Mouse (Mus musculus): Measurements from ENCODE around the gene Fzd2. TPM values are rescaled to one million over a fixed set of nuclear protein-coding genes. Genes with fewer than 3 reads are reported as not detected.
"Not testable (repeated sequence)": the region's sequence is repeated elsewhere in the genome, so short reads cannot be mapped to it uniquely, and the experiment has no call there.

The Fzd2 gene
- total and polyA plus RNA-seq, 3 experiments: 2.6 to 10.0 (median 2.8) TPM

- Histone ChIP-seq H3K79me2 (replicated peaks; ENCODE audit: control insufficient read depth, insufficient read depth, low read length) (peaks cover 3% of the 10 kb centered on the region; the same call in 1 of the 2 replicates), H3K36me3 (ENCODE audit: control insufficient read depth, insufficient read depth, low read length) (peaks cover 11% of the 10 kb centered on the region; the same call in 1 of the 2 replicates), H3K4me3 (no peak overlapping the region), H3K4me1 (ENCODE audit: control insufficient read depth, insufficient read depth, low read length) (peaks cover 6% of the 10 kb centered on the region), H3K9ac (ENCODE audit: low read depth, low read length) (no peak overlapping the region), H3K27me3 (ENCODE audit: control insufficient read depth, insufficient read depth, low read length) (no peaks in the 10 kb centered on the region), H3K27ac (no peak overlapping the region)
- TF ChIP-seq CTCF (IDR thresholded peaks at IDR 0.05) (no peak), EP300 (IDR thresholded peaks at IDR 0.05; ENCODE audit: insufficient read depth, low read depth, low read length) (no peak), POLR2A (IDR thresholded peaks at IDR 0.05; ENCODE audit: insufficient read depth, low read depth, low read length) (no peak)
- WGBS: 90% methylated on average over 5 of the region's 5 CpGs
- intact Hi-C loops (cut with DNase I): loop anchor here (5.0 kb wide), 1 partner anchor 266 kb away; no protein-coding TSS in a partner anchor
- no peak for DNase-seq
Measured at GRCm38 (mm10) chr11:102558704-102559103, 45.5 kb upstream of the Fzd2 start.

GRCm38 (mm10) chr11:102564952-102565671 is 39.1 kb upstream of the Fzd2 start:
- DNase-seq; intact Hi-C loops (cut with DNase I); H3K36me3 ChIP-seq (ENCODE audit: control insufficient read depth, insufficient read depth, low read length); H3K79me2 ChIP-seq (replicated peaks; ENCODE audit: control insufficient read depth, insufficient read depth, low read length); H3K27ac ChIP-seq; H3K4me3 ChIP-seq; H3K9ac ChIP-seq (ENCODE audit: low read depth, low read length); H3K27me3 ChIP-seq (ENCODE audit: control insufficient read depth, insufficient read depth, low read length); H3K4me1 ChIP-seq (ENCODE audit: control insufficient read depth, insufficient read depth, low read length): not testable (repeated sequence)
- 50% methylated on average over 14 of the region's 14 CpGs for WGBS

- Histone ChIP-seq H3K4me3 (no peak overlapping the region), H3K9ac (ENCODE audit: low read depth, low read length) (no peak overlapping the region), H3K27me3 (ENCODE audit: control insufficient read depth, insufficient read depth, low read length) (no peaks in the 10 kb centered on the region), H3K4me1 (ENCODE audit: control insufficient read depth, insufficient read depth, low read length) (no peaks in the 10 kb centered on the region), H3K27ac (no peak overlapping the region), H3K36me3 (ENCODE audit: control insufficient read depth, insufficient read depth, low read length) (no peaks in the 10 kb centered on the region), H3K79me2 (replicated peaks; ENCODE audit: control insufficient read depth, insufficient read depth, low read length) (no peaks in the 10 kb centered on the region)
- intact Hi-C loops (cut with DNase I): no loop called here
- DNase-seq: no peak
- no peak for TF ChIP-seq POLR2A (IDR thresholded peaks at IDR 0.05; ENCODE audit: insufficient read depth, low read depth, low read length)
- no peak for TF ChIP-seq EP300 (IDR thresholded peaks at IDR 0.05; ENCODE audit: insufficient read depth, low read depth, low read length)
- no peak for TF ChIP-seq CTCF (IDR thresholded peaks at IDR 0.05)
Measured at GRCm38 (mm10) chr11:102565741-102566140, 38.5 kb upstream of the Fzd2 start.

GRCm38 (mm10) chr11:102566290-102566689 is 37.9 kb upstream of the Fzd2 start:
- no peak overlapping the region for H3K27ac ChIP-seq
- WGBS: 100% methylated on average over 1 of the region's 1 CpGs
- TF ChIP-seq EP300 (IDR thresholded peaks at IDR 0.05; ENCODE audit: insufficient read depth, low read depth, low read length) (no peak), CTCF (IDR thresholded peaks at IDR 0.05) (no peak), POLR2A (IDR thresholded peaks at IDR 0.05; ENCODE audit: insufficient read depth, low read depth, low read length) (no peak)
- H3K27me3 ChIP-seq (ENCODE audit: control insufficient read depth, insufficient read depth, low read length): no peaks in the 10 kb centered on the region
- H3K36me3 ChIP-seq (ENCODE audit: control insufficient read depth, insufficient read depth, low read length): no peaks in the 10 kb centered on the region
- no peak overlapping the region for H3K9ac ChIP-seq (ENCODE audit: low read depth, low read length)
- intact Hi-C loops (cut with DNase I): no loop called here
- no peaks in the 10 kb centered on the region for H3K79me2 ChIP-seq (replicated peaks; ENCODE audit: control insufficient read depth, insufficient read depth, low read length)
- H3K4me3 ChIP-seq: no peak overlapping the region
- no peaks in the 10 kb centered on the region for H3K4me1 ChIP-seq (ENCODE audit: control insufficient read depth, insufficient read depth, low read length)
- DNase-seq: no peak

GRCm38 (mm10) chr11:102567157-102567556 is 37.0 kb upstream of the Fzd2 start:
- DNase-seq: no peak
- Histone ChIP-seq H3K4me3 (no peak overlapping the region), H3K9ac (ENCODE audit: low read depth, low read length) (no peak overlapping the region), H3K27me3 (ENCODE audit: control insufficient read depth, insufficient read depth, low read length) (no peaks in the 10 kb centered on the region), H3K36me3 (ENCODE audit: control insufficient read depth, insufficient read depth, low read length) (no peaks in the 10 kb centered on the region), H3K27ac (no peak overlapping the region), H3K79me2 (replicated peaks; ENCODE audit: control insufficient read depth, insufficient read depth, low read length) (no peaks in the 10 kb centered on the region), H3K4me1 (ENCODE audit: control insufficient read depth, insufficient read depth, low read length) (no peaks in the 10 kb centered on the region)
- 87% methylated on average over 6 of the region's 6 CpGs for WGBS
- intact Hi-C loops (cut with DNase I): no loop called here
- peak; percentile 29 for TF ChIP-seq CTCF (IDR thresholded peaks at IDR 0.05)
- no peak for TF ChIP-seq EP300 (IDR thresholded peaks at IDR 0.05; ENCODE audit: insufficient read depth, low read depth, low read length)

GRCm38 (mm10) chr11:102567723-102568122 is 36.5 kb upstream of the Fzd2 start:
- Histone ChIP-seq H3K9ac (ENCODE audit: low read depth, low read length) (no peak overlapping the region), H3K4me1 (ENCODE audit: control insufficient read depth, insufficient read depth, low read length) (no peaks in the 10 kb centered on the region), H3K27me3 (ENCODE audit: control insufficient read depth, insufficient read depth, low read length) (no peaks in the 10 kb centered on the region), H3K4me3 (no peak overlapping the region), H3K79me2 (replicated peaks; ENCODE audit: control insufficient read depth, insufficient read depth, low read length) (no peaks in the 10 kb centered on the region), H3K36me3 (ENCODE audit: control insufficient read depth, insufficient read depth, low read length) (no peaks in the 10 kb centered on the region), H3K27ac (no peak overlapping the region)
- DNase-seq: no peak
- TF ChIP-seq EP300 (IDR thresholded peaks at IDR 0.05; ENCODE audit: insufficient read depth, low read depth, low read length): no peak
- no peak for TF ChIP-seq CTCF (IDR thresholded peaks at IDR 0.05)
- no peak for TF ChIP-seq POLR2A (IDR thresholded peaks at IDR 0.05; ENCODE audit: insufficient read depth, low read depth, low read length)
- intact Hi-C loops (cut with DNase I): no loop called here
- 97% methylated on average over 15 of the region's 15 CpGs for WGBS
